Mouse (Mus musculus) CH12.LX (cell line): ENCODE data around the gene Itga7. TPM values are rescaled to one million over a fixed set of nuclear protein-coding genes. Genes with fewer than 3 reads are reported as not detected.

ENCODE experiments used
- DNase-seq: peaks from one replicate; pipeline ENCODE4 v3.0.0-alpha.2; 2013; ENCODE audit errors: extremely low read depth
- H3K27ac ChIP-seq: 2 replicates; pipeline ENCODE4 v1.5.1; 2012; ENCODE audit warnings: low read depth, mild to moderate bottlenecking, control low read depth, moderate library complexity; ENCODE audit not compliant: insufficient read depth
- H3K27me3 ChIP-seq: replicated peaks from 2 replicates; pipeline ENCODE3; 2012; ENCODE audit warnings: inconsistent platforms
- H3K36me3 ChIP-seq, 2 experiments: replicated peaks in 1 of 2; 2 replicates each; pipeline versions ENCODE3 to v1.6.1; 2012; ENCODE audit warnings: inconsistent platforms in 1 of 2, low read length in 1 of 2, mild to moderate bottlenecking in 1 of 2, mixed read lengths in 1 of 2, moderate library complexity in 1 of 2; ENCODE audit not compliant: control insufficient read depth in 1 of 2, insufficient read depth in 1 of 2
- H3K4me1 ChIP-seq, 2 experiments: 2 replicates each; pipeline ENCODE4 v1.6.1; 2012; ENCODE audit warnings: inconsistent platforms in 1 of 2, moderate library complexity in 1 of 2; ENCODE audit not compliant: insufficient read depth in 2 of 2, control insufficient read depth in 1 of 2
- H3K4me2 ChIP-seq: 2 replicates; pipeline ENCODE4 v1.6.1; 2012; ENCODE audit warnings: low read depth, mild to moderate bottlenecking, control low read depth; ENCODE audit not compliant: poor library complexity, insufficient read depth, severe bottlenecking
- H3K4me3 ChIP-seq, 3 experiments: fragments of 150-350 bp in 1 of 3; sonication (generic) in 1 of 3; replicated peaks in 1 of 3; 2 replicates each; pipeline versions ENCODE3 to v1.5.1; 2011 to 2012; ENCODE audit warnings: low read depth in 2 of 3, low read length in 2 of 3, mild to moderate bottlenecking in 2 of 3, moderate library complexity in 2 of 3, control low read depth in 1 of 3, improper control_type of control experiment in 1 of 3, inconsistent platforms in 1 of 3, mixed read lengths in 1 of 3; ENCODE audit not compliant: poor library complexity in 1 of 3
- H3K79me2 ChIP-seq: replicated peaks from 2 replicates; pipeline ENCODE4 v1.6.1; 2012; ENCODE audit warnings: mild to moderate bottlenecking, moderate library complexity; ENCODE audit not compliant: control insufficient read depth, poor library complexity, insufficient read depth, severe bottlenecking; ENCODE audit errors: extremely low read depth
- H3K9ac ChIP-seq: 2 replicates; pipeline ENCODE4 v1.6.1; 2012; ENCODE audit warnings: low read depth, mild to moderate bottlenecking, control low read depth, moderate library complexity; ENCODE audit not compliant: insufficient read depth
- H3K9me3 ChIP-seq: replicated peaks from 2 replicates; pipeline ENCODE3; 2012; ENCODE audit warnings: low read length, inconsistent platforms, mixed read lengths
- BHLHE40 ChIP-seq: IDR thresholded peaks from 2 replicates; pipeline ENCODE4 v1.6.1; 2011; ENCODE audit warnings: mild to moderate bottlenecking, low read depth, low read length, improper control_type of control experiment
- ETS1 ChIP-seq: conservative IDR thresholded peaks from 2 replicates; pipeline ENCODE4 v1.6.1; 2012; ENCODE audit warnings: low read depth, mild to moderate bottlenecking, inconsistent platforms, low read length, improper control_type of control experiment, moderate library complexity
- HCFC1 ChIP-seq: IDR thresholded peaks from 2 replicates; pipeline ENCODE4 v1.6.1; 2012; ENCODE audit warnings: low read depth, mild to moderate bottlenecking, inconsistent platforms, low read length, improper control_type of control experiment
- IRF4 ChIP-seq: IDR thresholded peaks from 2 replicates; pipeline ENCODE4 v1.6.1; 2014; ENCODE audit warnings: low read depth, mild to moderate bottlenecking, inconsistent platforms, low read length, improper control_type of control experiment
- JUND ChIP-seq: conservative IDR thresholded peaks from 2 replicates; pipeline ENCODE4 v1.6.1; 2011; ENCODE audit warnings: low read depth, low read length, improper control_type of control experiment
- KAT2A ChIP-seq: IDR thresholded peaks from 2 replicates; pipeline ENCODE4 v1.6.1; 2012; ENCODE audit warnings: low read length, improper control_type of control experiment, inconsistent platforms; ENCODE audit not compliant: insufficient replicate concordance
- MAX ChIP-seq: IDR thresholded peaks from 2 replicates; pipeline ENCODE4 v1.6.1; 2011; ENCODE audit warnings: low read length, improper control_type of control experiment
- MXI1 ChIP-seq: IDR thresholded peaks from 2 replicates; pipeline ENCODE4 v1.6.1; 2011; ENCODE audit warnings: mild to moderate bottlenecking, low read depth, low read length, improper control_type of control experiment
- POLR2A ChIP-seq: IDR thresholded peaks from 2 replicates; pipeline ENCODE4 v1.6.1; 2011; ENCODE audit warnings: low read depth, mild to moderate bottlenecking, improper control_type of control experiment, low read length
- RAD21 ChIP-seq: IDR thresholded peaks from 2 replicates; pipeline ENCODE4 v1.6.1; 2011; ENCODE audit warnings: low read depth, mild to moderate bottlenecking, low read length, improper control_type of control experiment, moderate library complexity
- TBP ChIP-seq: conservative IDR thresholded peaks from 2 replicates; pipeline ENCODE4 v1.6.1; 2011; ENCODE audit warnings: low read depth, low read length, improper control_type of control experiment
- TCF12 ChIP-seq: IDR thresholded peaks from 2 replicates; pipeline ENCODE4 v1.6.1; 2014; ENCODE audit warnings: low read depth, mild to moderate bottlenecking, inconsistent platforms, low read length, improper control_type of control experiment
- UBTF ChIP-seq: IDR thresholded peaks from 2 replicates; pipeline ENCODE4 v1.6.1; 2012; ENCODE audit warnings: low read depth, mild to moderate bottlenecking, inconsistent platforms, low read length, improper control_type of control experiment, moderate library complexity
- USF2 ChIP-seq: conservative IDR thresholded peaks from 2 replicates; pipeline ENCODE4 v1.6.1; 2011; ENCODE audit warnings: low read depth, low read length, improper control_type of control experiment
- ZC3H11A ChIP-seq: IDR thresholded peaks from 2 replicates; pipeline ENCODE4 v1.6.1; 2012; ENCODE audit warnings: low read depth, mild to moderate bottlenecking, inconsistent platforms, low read length, improper control_type of control experiment
- ZKSCAN1 ChIP-seq: IDR thresholded peaks from 2 replicates; pipeline ENCODE4 v1.6.1; 2012; ENCODE audit warnings: low read depth, inconsistent platforms, low read length, improper control_type of control experiment, borderline replicate concordance
- ZMIZ1 ChIP-seq: IDR thresholded peaks from 2 replicates; pipeline ENCODE4 v1.6.1; 2012; ENCODE audit warnings: low read depth, mild to moderate bottlenecking, inconsistent platforms, low read length, improper control_type of control experiment
- dilution Hi-C: fragments of 300-500 bp; cut with MboI; formaldehyde crosslinking; loops from 2 replicates; pipeline ENCODE4 v1.14.3; 2020; ENCODE audit warnings: low sequenced_read_pairs; ENCODE audit not compliant: extremely low pct_unique_long_range_greater_than_20kb, extremely low pct_ligation_motif_present
- in situ Hi-C: fragments of 300-500 bp; cut with MboI; formaldehyde crosslinking; loops from 3 replicates; pipeline ENCODE4 v1.14.3; 2019; ENCODE audit warnings: low sequenced_read_pairs, low pct_ligation_motif_present, low pct_unique_long_range_greater_than_20kb, mixed read lengths
- polyA plus RNA-seq: library from polyadenylated mRNA; unstranded; fragments of >175 nt; gene quantifications from 2 replicates; pipeline ENCODE4 v1.2.1, GENCODE M21; 2012; ENCODE audit warnings: low read depth; ENCODE audit not compliant: insufficient read length
- total RNA-seq, 2 experiments: library from RNA; depleted of rRNA; stranded (reverse); fragments of 300-350 nt in 1 of 2; fragments of >200 nt in 1 of 2; gene quantifications; 2 replicates each; pipeline ENCODE4 v1.2.3; 2012 to 2014

Itga7 gene
- total and polyA plus RNA-seq, 3 experiments: 0.55 to 0.64 (median 0.63) TPM

- dilution Hi-C loops: no loop called here
- H3K9ac ChIP-seq: peak overlapping the region; percentile 96
- in situ Hi-C loops: no loop called here
- DNase-seq: peak; percentile 17
- TF ChIP-seq UBTF (0 out of 2 replicates have a peak, but pooled peaks have one; percentile 12), POLR2A (no peak)
- peaks cover 11 to 41% of the 10 kb centered on the region in 2 experiments for H3K36me3 ChIP-seq
- no peak overlapping the region for H3K27ac ChIP-seq
- peak overlapping the region; percentile 80 for H3K4me2 ChIP-seq
- no peaks in the 10 kb centered on the region for H3K27me3 ChIP-seq
- H3K4me3 ChIP-seq: peak overlapping the region; percentile 81 to 91 (median 85)
- no peaks in the 10 kb centered on the region for H3K79me2 ChIP-seq
- peaks cover 6 to 21% of the 10 kb centered on the region in 2 experiments for H3K4me1 ChIP-seq
- no peaks in the 10 kb centered on the region for H3K9me3 ChIP-seq
Measured at GRCm38 (mm10) chr10:128921883-128922821, 11.5 kb upstream of the Itga7 start.

DNA sequence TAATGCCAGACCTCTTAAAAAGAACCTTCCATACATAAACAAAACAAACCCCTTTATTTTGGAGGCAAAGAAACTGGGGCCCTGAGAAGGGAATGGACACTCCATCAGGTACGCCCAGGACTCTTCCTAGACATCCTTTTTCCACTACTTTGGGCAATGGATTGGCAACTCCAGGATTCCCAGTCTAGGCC is 10.9 kb upstream of the Itga7 start, which contains the start of gene Rdh5:
Rdh5 (minus strand) TSS at position 67 of the 191 bp plus-strand sequence.
- TF ChIP-seq MAX (no peak), IRF4 (no peak), UBTF (no peak), USF2 (no peak), MXI1 (no peak), ETS1 (no peak), TBP (no peak), ZMIZ1 (no peak), TCF12 (no peak), KAT2A (no peak), BHLHE40 (no peak), ZC3H11A (no peak), HCFC1 (no peak), RAD21 (no peak), ZKSCAN1 (no peak), JUND (no peak)
- no peaks in the 10 kb centered on the region for H3K9me3 ChIP-seq
- no peak for DNase-seq
- peak within 1 kb of the TSS; percentile 64 for H3K27ac ChIP-seq
- H3K4me2 ChIP-seq: peak within 1 kb of the TSS; percentile 80
- no peaks in the 10 kb centered on the region for H3K27me3 ChIP-seq
- peaks cover 6 to 21% of the 10 kb centered on the region in 2 experiments for H3K4me1 ChIP-seq
- H3K9ac ChIP-seq: peak within 1 kb of the TSS; percentile 96
- in situ Hi-C loops (no loop called here), dilution Hi-C loops (no loop called here)
- H3K36me3 ChIP-seq: peaks cover 7 to 36% of the 10 kb centered on the region in 2 experiments
- H3K79me2 ChIP-seq: no peaks in the 10 kb centered on the region
- H3K4me3 ChIP-seq: peak within 1 kb of the TSS; percentile 81 to 91 (median 85)
